Mouse (Mus musculus): ENCODE results near the gene Arhgap29. TPM values are rescaled to one million over a fixed set of nuclear protein-coding genes. Genes with fewer than 3 reads are reported as not detected.

Arhgap29 gene
- polyA plus RNA-seq, 1 experiment from 2014 or later = 62.1 TPM

DNA sequence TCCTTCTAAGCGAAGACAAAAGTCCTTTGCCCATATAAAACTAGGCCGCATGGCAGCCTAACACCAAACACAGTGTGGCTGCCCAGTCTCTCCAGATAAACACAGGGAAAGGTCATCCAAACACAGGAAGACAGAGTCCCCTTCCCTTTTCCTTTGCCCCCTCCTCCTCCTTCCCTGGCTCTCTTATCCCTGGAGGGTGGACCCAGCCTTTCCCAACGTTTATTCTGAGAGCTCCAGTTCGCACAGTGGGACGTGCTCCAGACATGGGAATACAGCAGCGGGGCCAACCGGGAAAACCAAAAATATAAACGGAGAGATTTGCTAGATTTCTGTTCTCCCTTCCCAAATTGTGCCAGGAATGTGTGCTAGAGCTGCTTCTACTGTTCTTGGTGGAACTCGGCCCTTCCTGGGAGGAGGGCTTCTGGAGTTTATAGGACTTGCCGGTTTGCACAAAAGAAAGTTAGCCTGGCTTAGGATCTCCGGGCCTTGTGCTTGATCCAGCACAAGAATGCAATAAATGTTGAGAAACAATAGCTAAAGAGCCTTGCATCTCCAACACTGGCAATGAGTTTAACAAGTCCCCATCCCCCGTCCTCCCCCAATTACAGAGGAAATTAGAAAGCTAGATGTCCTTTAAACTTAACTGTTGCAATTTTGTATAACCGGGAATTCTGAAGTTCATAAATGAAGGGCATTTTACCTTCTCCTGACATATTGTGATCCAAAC, 37.7 kb upstream of the Arhgap29 start:
- no peak for ATAC-seq (replicated peaks; ENCODE audit: insufficient number of reproducible peaks, low FRiP score, low TSS enrichment, low read depth)
- no peak overlapping the region for H3K27ac ChIP-seq (replicated peaks; ENCODE audit: low read depth, low read length)
- H3K36me3 ChIP-seq (replicated peaks; ENCODE audit: control insufficient read depth, insufficient read depth, low read depth, low read length) = no peaks in the 10 kb centered on the region
- no peaks in the 10 kb centered on the region for H3K4me1 ChIP-seq (ENCODE audit: control insufficient read depth, insufficient read depth, low read length)
- no peak overlapping the region for H3K9ac ChIP-seq (replicated peaks; ENCODE audit: low read length)
- no peak overlapping the region for H3K4me2 ChIP-seq (ENCODE audit: low read depth, low read length)
- DNase-seq (ENCODE audit: low spot score) = no peak
- no peaks in the 10 kb centered on the region for H3K9me3 ChIP-seq (replicated peaks; ENCODE audit: control insufficient read depth, low read length)
- no peak overlapping the region for H3K4me3 ChIP-seq (ENCODE audit: low read depth, low read length)
- WGBS = 59% methylated on average over 13 of the region's 13 CpGs
- H3K27me3 ChIP-seq (ENCODE audit: control insufficient read depth, insufficient read depth, low read length) = no peaks in the 10 kb centered on the region

DNA sequence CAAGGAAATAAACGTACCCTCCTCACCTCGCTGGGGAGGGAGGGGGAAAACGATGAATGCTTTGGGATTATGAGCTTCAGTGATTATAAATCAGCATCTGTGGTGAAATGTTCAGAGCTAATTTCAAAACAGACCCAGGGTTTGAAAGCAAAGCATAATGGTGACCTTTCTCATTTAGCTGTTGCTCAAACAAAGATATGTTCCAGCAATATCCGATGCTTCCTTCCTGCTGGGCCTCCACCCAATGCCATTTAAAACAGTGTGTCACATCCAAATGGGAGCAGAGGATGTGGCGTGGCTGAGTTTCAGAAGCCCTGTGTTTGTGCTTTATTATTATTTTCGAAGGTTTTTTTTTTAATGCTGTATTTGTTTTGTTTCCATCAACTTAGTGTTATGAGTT, 37.1 kb upstream of the Arhgap29 start:
- H3K4me1 ChIP-seq (ENCODE audit: control insufficient read depth, insufficient read depth, low read length) = no peaks in the 10 kb centered on the region
- H3K4me2 ChIP-seq (ENCODE audit: low read depth, low read length) = no peak overlapping the region
- H3K4me3 ChIP-seq (ENCODE audit: low read depth, low read length) = no peak overlapping the region
- no peak overlapping the region for H3K9ac ChIP-seq (replicated peaks; ENCODE audit: low read length)
- H3K27ac ChIP-seq (replicated peaks; ENCODE audit: low read depth, low read length) = no peak overlapping the region
- no peaks in the 10 kb centered on the region for H3K9me3 ChIP-seq (replicated peaks; ENCODE audit: control insufficient read depth, low read length)
- ATAC-seq (replicated peaks; ENCODE audit: insufficient number of reproducible peaks, low FRiP score, low TSS enrichment, low read depth) (no peak), DNase-seq (ENCODE audit: low spot score) (no peak)
- no peaks in the 10 kb centered on the region for H3K27me3 ChIP-seq (ENCODE audit: control insufficient read depth, insufficient read depth, low read length)
- no peaks in the 10 kb centered on the region for H3K36me3 ChIP-seq (replicated peaks; ENCODE audit: control insufficient read depth, insufficient read depth, low read depth, low read length)
- 76% methylated on average over 6 of the region's 6 CpGs for WGBS

GRCm38 (mm10) chr3:121916802-121917532, 35.4 kb upstream of the Arhgap29 start:
- Histone ChIP-seq H3K27ac (replicated peaks; ENCODE audit: low read depth, low read length) (no peak overlapping the region), H3K9ac (replicated peaks; ENCODE audit: low read length) (no peak overlapping the region), H3K36me3 (replicated peaks; ENCODE audit: control insufficient read depth, insufficient read depth, low read depth, low read length) (no peaks in the 10 kb centered on the region), H3K27me3 (ENCODE audit: control insufficient read depth, insufficient read depth, low read length) (no peaks in the 10 kb centered on the region), H3K4me1 (ENCODE audit: control insufficient read depth, insufficient read depth, low read length) (no peaks in the 10 kb centered on the region), H3K4me2 (ENCODE audit: low read depth, low read length) (no peak overlapping the region), H3K4me3 (ENCODE audit: low read depth, low read length) (no peak overlapping the region), H3K9me3 (replicated peaks; ENCODE audit: control insufficient read depth, low read length) (no peaks in the 10 kb centered on the region)
- 89% methylated on average over 5 of the region's 5 CpGs for WGBS
- ATAC-seq (replicated peaks; ENCODE audit: insufficient number of reproducible peaks, low FRiP score, low TSS enrichment, low read depth) = no peak
- DNase-seq (ENCODE audit: low spot score) = no peak

DNA sequence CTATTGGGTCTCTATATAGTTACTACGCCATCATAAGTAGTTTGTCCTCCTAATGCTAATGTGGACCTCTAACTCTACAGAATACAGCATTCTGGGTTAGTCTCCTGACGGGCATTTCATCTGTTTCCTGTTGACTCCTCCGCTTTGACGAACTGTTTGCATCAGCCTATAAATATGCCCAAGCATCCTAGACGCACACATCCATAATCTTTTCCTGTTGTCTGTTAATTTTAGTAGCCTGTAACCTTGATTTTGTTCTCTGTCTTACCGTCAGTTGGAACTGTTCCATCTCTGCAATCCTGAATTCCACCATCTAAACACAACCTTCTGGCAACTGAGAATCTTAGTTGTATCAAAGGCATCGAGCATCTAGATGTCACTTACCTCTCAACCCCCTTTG, 34.7 kb upstream of the Arhgap29 start:
- Histone ChIP-seq H3K27ac (replicated peaks; ENCODE audit: low read depth, low read length) (no peak overlapping the region), H3K27me3 (ENCODE audit: control insufficient read depth, insufficient read depth, low read length) (no peaks in the 10 kb centered on the region), H3K4me1 (ENCODE audit: control insufficient read depth, insufficient read depth, low read length) (no peaks in the 10 kb centered on the region), H3K36me3 (replicated peaks; ENCODE audit: control insufficient read depth, insufficient read depth, low read depth, low read length) (no peaks in the 10 kb centered on the region), H3K4me2 (ENCODE audit: low read depth, low read length) (no peak overlapping the region), H3K9ac (replicated peaks; ENCODE audit: low read length) (no peak overlapping the region), H3K9me3 (replicated peaks; ENCODE audit: control insufficient read depth, low read length) (no peaks in the 10 kb centered on the region), H3K4me3 (ENCODE audit: low read depth, low read length) (no peak overlapping the region)
- no peak for DNase-seq (ENCODE audit: low spot score)
- WGBS = 85% methylated on average over 7 of the region's 7 CpGs
- no peak for ATAC-seq (replicated peaks; ENCODE audit: insufficient number of reproducible peaks, low FRiP score, low TSS enrichment, low read depth)

DNA sequence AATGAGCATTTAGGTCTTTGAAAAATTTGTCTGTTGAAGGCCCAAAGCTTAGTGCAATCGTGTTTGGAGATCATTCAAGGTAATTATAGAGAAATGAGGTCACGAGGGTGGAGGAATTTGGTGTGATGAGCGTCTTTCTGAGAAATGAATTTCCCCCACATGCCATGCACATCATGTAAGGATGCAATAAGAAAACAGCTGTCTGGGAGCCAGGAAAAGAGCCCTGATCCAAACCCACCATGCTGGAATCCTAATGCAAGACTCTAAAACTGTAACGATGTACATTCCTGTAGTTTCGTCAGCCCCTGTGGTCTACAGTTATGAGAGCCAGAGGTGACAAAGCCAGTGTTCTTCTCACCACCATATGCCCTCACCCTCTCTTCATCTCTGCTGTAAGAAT, 32.4 kb upstream of the Arhgap29 start:
- no peaks in the 10 kb centered on the region for H3K9me3 ChIP-seq (replicated peaks; ENCODE audit: control insufficient read depth, low read length)
- 83% methylated on average over 5 of the region's 5 CpGs for WGBS
- H3K36me3 ChIP-seq (replicated peaks; ENCODE audit: control insufficient read depth, insufficient read depth, low read depth, low read length) = no peaks in the 10 kb centered on the region
- no peak overlapping the region for H3K4me2 ChIP-seq (ENCODE audit: low read depth, low read length)
- H3K9ac ChIP-seq (replicated peaks; ENCODE audit: low read length) = no peak overlapping the region
- no peaks in the 10 kb centered on the region for H3K4me1 ChIP-seq (ENCODE audit: control insufficient read depth, insufficient read depth, low read length)
- DNase-seq (ENCODE audit: low spot score) (no peak), ATAC-seq (replicated peaks; ENCODE audit: insufficient number of reproducible peaks, low FRiP score, low TSS enrichment, low read depth) (no peak)
- no peak overlapping the region for H3K27ac ChIP-seq (replicated peaks; ENCODE audit: low read depth, low read length)
- H3K4me3 ChIP-seq (ENCODE audit: low read depth, low read length) = no peak overlapping the region
- no peaks in the 10 kb centered on the region for H3K27me3 ChIP-seq (ENCODE audit: control insufficient read depth, insufficient read depth, low read length)

DNA sequence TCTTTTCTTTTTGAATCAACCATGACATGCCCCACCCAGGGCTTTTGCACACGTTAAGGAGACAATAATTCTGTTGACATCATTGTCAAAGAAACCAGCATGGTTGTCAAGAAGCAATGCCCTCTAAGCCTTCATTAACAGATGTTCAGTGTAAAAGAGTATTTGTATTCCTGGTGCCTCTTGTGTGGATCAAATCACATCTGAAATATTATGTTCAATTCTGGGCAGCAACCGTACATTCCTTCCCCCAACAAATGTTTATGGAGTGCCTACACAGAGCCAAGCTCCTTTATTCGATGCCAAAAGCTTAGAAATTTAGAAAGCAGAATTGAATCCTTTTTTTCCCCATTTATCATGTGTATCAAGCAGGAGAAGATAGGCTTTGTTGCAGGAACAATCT, 31.6 kb upstream of the Arhgap29 start:
- ATAC-seq (replicated peaks; ENCODE audit: insufficient number of reproducible peaks, low FRiP score, low TSS enrichment, low read depth) (no peak), DNase-seq (ENCODE audit: low spot score) (no peak)
- WGBS = 79% methylated on average over 3 of the region's 3 CpGs
- H3K36me3 ChIP-seq (replicated peaks; ENCODE audit: control insufficient read depth, insufficient read depth, low read depth, low read length) = no peaks in the 10 kb centered on the region
- H3K27me3 ChIP-seq (ENCODE audit: control insufficient read depth, insufficient read depth, low read length) = no peaks in the 10 kb centered on the region
- H3K9me3 ChIP-seq (replicated peaks; ENCODE audit: control insufficient read depth, low read length) = no peaks in the 10 kb centered on the region
- H3K4me3 ChIP-seq (ENCODE audit: low read depth, low read length) = no peak overlapping the region
- no peaks in the 10 kb centered on the region for H3K4me1 ChIP-seq (ENCODE audit: control insufficient read depth, insufficient read depth, low read length)
- H3K9ac ChIP-seq (replicated peaks; ENCODE audit: low read length) = no peak overlapping the region
- no peak overlapping the region for H3K27ac ChIP-seq (replicated peaks; ENCODE audit: low read depth, low read length)
- H3K4me2 ChIP-seq (ENCODE audit: low read depth, low read length) = no peak overlapping the region

DNA sequence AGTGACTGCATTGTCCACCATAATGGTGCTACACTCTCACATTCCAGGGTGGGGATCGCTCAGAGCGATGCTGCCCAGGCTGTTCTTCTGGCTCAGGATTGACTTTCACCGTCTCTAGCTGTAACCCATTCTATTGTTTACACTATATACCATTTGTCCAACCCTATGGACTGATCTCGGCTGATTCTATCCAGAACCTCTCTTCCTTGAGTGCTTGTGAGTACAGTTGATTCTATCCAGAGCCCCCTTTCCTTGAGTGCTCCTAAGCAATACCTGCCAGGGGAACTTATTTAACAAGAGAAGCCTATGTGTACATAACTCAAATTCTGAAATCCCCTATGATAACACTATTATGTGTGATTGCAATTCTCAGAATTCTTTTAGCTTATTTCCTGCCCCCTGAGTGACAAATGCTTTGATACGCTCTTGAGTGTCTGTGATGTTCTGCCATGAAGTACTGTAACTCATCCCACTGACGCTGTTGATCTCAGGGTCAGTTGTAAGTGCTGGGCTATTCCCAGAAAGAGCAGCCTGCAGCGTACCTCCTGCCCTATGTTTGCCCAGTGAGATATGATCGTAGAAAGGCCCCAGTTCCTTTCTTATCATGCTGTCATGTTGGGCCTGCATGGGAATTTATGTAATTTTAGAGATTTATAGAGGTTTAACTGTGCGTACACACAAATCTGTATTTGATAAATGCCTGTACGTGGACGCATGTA, 27.4 kb upstream of the Arhgap29 start:
- H3K27ac ChIP-seq (replicated peaks; ENCODE audit: low read depth, low read length) = no peak overlapping the region
- no peak overlapping the region for H3K9ac ChIP-seq (replicated peaks; ENCODE audit: low read length)
- WGBS = 85% methylated on average over 11 of the region's 11 CpGs
- H3K4me1 ChIP-seq (ENCODE audit: control insufficient read depth, insufficient read depth, low read length) = no peaks in the 10 kb centered on the region
- no peak overlapping the region for H3K4me2 ChIP-seq (ENCODE audit: low read depth, low read length)
- no peaks in the 10 kb centered on the region for H3K27me3 ChIP-seq (ENCODE audit: control insufficient read depth, insufficient read depth, low read length)
- DNase-seq (ENCODE audit: low spot score) (peak; percentile 22), ATAC-seq (replicated peaks; ENCODE audit: insufficient number of reproducible peaks, low FRiP score, low TSS enrichment, low read depth) (no peak; the same call in 1 of the 2 replicates)
- H3K9me3 ChIP-seq (replicated peaks; ENCODE audit: control insufficient read depth, low read length) = no peaks in the 10 kb centered on the region
- H3K36me3 ChIP-seq (replicated peaks; ENCODE audit: control insufficient read depth, insufficient read depth, low read depth, low read length) = no peaks in the 10 kb centered on the region
- H3K4me3 ChIP-seq (ENCODE audit: low read depth, low read length) = no peak overlapping the region

- DNase-seq (ENCODE audit: low spot score) (no peak), ATAC-seq (replicated peaks; ENCODE audit: insufficient number of reproducible peaks, low FRiP score, low TSS enrichment, low read depth) (no peak)
- Histone ChIP-seq H3K4me3 (ENCODE audit: low read depth, low read length) (no peak overlapping the region), H3K27me3 (ENCODE audit: control insufficient read depth, insufficient read depth, low read length) (no peaks in the 10 kb centered on the region), H3K4me1 (ENCODE audit: control insufficient read depth, insufficient read depth, low read length) (no peaks in the 10 kb centered on the region), H3K36me3 (replicated peaks; ENCODE audit: control insufficient read depth, insufficient read depth, low read depth, low read length) (no peaks in the 10 kb centered on the region), H3K9ac (replicated peaks; ENCODE audit: low read length) (no peak overlapping the region), H3K4me2 (ENCODE audit: low read depth, low read length) (no peak overlapping the region), H3K9me3 (replicated peaks; ENCODE audit: control insufficient read depth, low read length) (no peaks in the 10 kb centered on the region), H3K27ac (replicated peaks; ENCODE audit: low read depth, low read length) (no peak overlapping the region)
- 88% methylated on average over 3 of the region's 3 CpGs for WGBS
Observed at GRCm38 (mm10) chr3:121927601-121928000, 24.7 kb upstream of the Arhgap29 start.
